Mouse (Mus musculus) urinary bladder, postnatal 25 days (tissue): ENCODE measurements around the gene Vmn1r15.

Experiments used
- DNase-seq: peaks from one replicate; pipeline ENCODE4 v3.0.0; 2022; ENCODE audit warnings: low spot score

The Vmn1r15 gene

DNA sequence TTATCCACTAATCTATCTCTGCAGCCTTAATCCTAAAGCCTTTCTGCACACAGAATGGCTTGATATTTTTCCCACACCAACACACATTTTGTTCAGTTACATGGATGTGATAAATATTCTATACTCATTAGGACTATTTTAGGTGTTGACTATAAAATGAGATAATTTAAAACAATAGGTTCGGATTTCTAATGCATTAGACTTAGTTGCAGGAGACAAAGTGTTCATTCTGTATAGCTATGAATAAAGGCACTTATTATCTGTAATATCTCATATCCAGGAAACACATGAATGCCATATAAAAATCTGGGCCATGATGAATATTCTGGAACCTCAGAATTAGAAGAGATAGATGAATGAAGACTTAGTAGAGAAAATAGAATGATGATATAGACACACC lies at the start of gene Vmn1r15:
Gene Vmn1r15, plus strand, starts transcription at position 301 of the 400 bp plus-strand sequence.
- no peak for DNase-seq

DNA sequence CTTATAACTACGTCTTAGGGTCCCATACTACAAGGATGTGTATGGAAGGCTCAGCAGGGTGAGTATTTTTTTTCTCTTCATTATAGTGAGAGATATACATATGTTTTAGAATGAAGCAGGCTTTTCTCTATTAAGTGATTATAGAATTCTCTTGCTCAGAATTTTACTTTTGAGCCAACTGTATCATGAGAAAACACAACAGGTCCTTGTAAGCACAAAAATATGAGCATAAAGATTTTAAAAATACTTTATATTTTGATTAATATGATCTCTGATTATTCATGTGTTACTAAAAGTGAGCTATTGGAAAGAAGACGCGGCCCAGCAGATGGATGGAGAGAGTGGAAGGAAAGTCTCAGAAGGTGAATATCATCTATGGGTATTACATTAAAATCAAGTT lies 26.4 kb upstream of the Vmn1r15 start, which contains the start of gene Vmn1r14:
Gene Vmn1r14, plus strand, starts transcription at position 301 of the 400 bp plus-strand sequence.
- DNase-seq, result no peak

DNA sequence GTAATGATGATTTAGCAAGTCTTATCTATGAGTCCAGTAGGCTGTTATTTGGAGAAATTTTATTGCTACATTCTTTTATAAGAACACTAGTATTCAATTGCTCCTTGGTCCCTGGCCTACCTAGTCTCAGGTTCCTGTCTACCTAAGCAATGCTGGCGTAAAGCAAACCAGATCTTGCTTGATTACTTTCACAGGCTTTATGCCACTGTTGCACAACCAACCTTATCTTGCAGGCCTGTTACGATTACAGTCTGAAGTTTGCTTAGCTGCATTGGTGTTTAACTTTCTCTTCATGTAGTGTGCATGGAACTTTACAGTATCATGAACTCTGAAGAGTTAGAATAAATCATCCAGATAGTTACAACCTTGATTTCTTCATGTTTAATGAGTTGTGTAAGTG lies 3.2 kb downstream of the Vmn1r15 start:
- no peak for DNase-seq

DNA sequence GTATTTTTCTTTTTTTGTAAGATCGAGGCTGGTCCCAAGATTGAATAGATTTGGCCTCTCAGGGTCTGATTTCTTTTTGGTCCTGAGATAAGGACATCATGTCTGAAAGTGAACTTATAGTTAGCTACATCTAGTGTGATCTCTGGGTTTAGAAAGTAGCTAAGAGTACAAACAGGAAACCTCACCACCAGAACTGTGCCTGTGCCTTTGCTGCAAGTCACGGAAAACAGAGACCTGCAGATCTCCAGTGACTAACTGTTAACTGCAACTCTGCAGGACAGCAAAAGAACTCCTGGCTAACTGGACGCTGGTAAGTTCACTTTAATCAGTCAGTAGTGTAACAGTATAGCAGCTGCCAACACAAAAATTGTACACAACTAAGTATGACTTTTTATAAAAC lies 14.1 kb downstream of the Vmn1r15 start:
- no peak for DNase-seq

- DNase-seq, result no peak
Observed at GRCm38 (mm10) chr6:57272517-57272916, 14.8 kb downstream of the Vmn1r15 start.

GRCm38 (mm10) chr6:57278952-57279351 lies 21.2 kb downstream of the Vmn1r15 start:
- DNase-seq, result no peak
